8 mouse cellular contexts compared by ENCODE assay signal in the genomic region with DNA sequence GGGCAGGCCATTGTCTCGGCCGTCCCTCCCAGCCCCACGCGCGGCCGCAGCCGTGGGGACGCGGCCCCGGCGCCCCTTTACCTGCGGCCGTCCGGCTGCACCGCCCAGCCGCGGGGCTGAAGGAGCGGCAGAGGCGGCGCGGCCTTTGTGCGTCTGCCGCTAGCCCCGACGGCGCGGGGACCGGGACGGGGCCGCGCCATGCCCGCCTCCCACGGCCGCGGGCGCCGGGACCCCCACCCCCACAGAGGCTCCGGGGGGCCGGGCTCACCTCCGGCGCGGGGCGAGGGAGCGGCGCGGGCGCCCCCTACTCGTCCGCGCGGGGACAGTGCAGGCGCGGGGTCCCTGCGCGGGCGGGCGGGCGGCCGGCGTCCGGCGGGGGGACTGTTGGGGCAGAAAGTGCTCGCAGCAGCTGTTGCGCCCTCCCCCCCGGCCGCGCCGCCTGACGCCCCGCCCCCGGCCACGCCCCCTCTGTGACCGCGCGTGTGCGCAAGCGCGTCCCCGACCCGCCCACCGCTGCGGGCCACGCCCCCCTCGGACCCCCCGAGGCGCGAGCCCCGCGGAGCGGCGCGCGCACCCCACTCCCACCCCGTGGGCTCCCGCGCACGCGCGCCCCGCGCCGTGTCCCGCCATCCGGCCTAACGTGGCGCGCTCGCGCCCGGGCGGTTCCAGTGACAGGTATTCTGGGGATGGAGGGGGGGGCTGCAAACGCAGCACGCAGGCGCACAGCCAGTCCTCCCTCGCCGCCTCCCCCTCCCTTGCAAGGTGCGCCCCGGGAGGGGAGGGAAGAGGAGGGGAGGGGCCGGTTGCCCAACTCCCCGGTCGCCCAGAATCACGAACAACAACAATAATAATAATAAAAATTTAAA. TPM values are rescaled to one million over a fixed set of nuclear protein-coding genes. Genes with fewer than 3 reads are reported as not detected.
DNase-seq lines count a peak whose midpoint lies in the region; ATAC-seq and TF ChIP-seq lines count a peak whose summit lies in the region.

No protein-coding gene starts in this region.

- H3K9me3 ChIP-seq in intestine, embryonic 14.5 days (ENCODE audit: control insufficient read depth, low read length): no peaks in the 10 kb centered on the region
- no peaks in the 10 kb centered on the region for H3K9me3 ChIP-seq in midbrain, embryonic 11.5 days (ENCODE audit: control insufficient read depth, low read length)

- TF ChIP-seq CTCF in cortical plate, adult 2 months (IDR thresholded peaks at IDR 0.05; ENCODE audit: extremely low read depth, insufficient read depth, low read length): no peak

- H3K4me1 ChIP-seq in cortical plate, adult 2 months (ENCODE audit: control insufficient read depth, insufficient read depth, low read length): no peaks in the 10 kb centered on the region
- H3K4me1 ChIP-seq in intestine, embryonic 14.5 days (replicated peaks; ENCODE audit: control insufficient read depth, insufficient read depth, low read length): peaks cover 36% of the 10 kb centered on the region
- peaks cover 48% of the 10 kb centered on the region for H3K4me1 ChIP-seq in midbrain, embryonic 11.5 days (ENCODE audit: control insufficient read depth, insufficient read depth, low read length)

- intact Hi-C loops in left cerebral cortex, postnatal 4 days (cut with DNase I): no loop called here

- H3K4me2 ChIP-seq in intestine, embryonic 14.5 days (ENCODE audit: low read length): peak overlapping the region; percentile 79
- peak overlapping the region; percentile 74 for H3K4me2 ChIP-seq in midbrain, embryonic 11.5 days

- no peak overlapping the region for H3K27ac ChIP-seq in cortical plate, adult 2 months (ENCODE audit: insufficient read depth, low read length)
- H3K27ac ChIP-seq in intestine, embryonic 14.5 days (ENCODE audit: low read depth): peak overlapping the region; percentile 95
- H3K27ac ChIP-seq in midbrain, embryonic 11.5 days (ENCODE audit: low read depth, low read length): peak overlapping the region; percentile 79

- H3K9ac ChIP-seq in intestine, embryonic 14.5 days (ENCODE audit: low read length): peak overlapping the region; percentile 97
- H3K9ac ChIP-seq in midbrain, embryonic 11.5 days (ENCODE audit: low read length): peak overlapping the region; percentile 96

- H3K4me3 ChIP-seq in cortical plate, adult 2 months (ENCODE audit: insufficient read depth, low read length): peak overlapping the region; percentile 49
- H3K4me3 ChIP-seq in intestine, embryonic 14.5 days (ENCODE audit: low read depth, low read length): peak overlapping the region; percentile 80
- H3K4me3 ChIP-seq in midbrain, embryonic 11.5 days (ENCODE audit: low read depth, low read length): peak overlapping the region; percentile 84

- peak; percentile 88 for ATAC-seq in intestine, embryonic 14.5 days (replicated peaks; ENCODE audit: low FRiP score, low TSS enrichment, low read depth)
- ATAC-seq in midbrain, embryonic 11.5 days (ENCODE audit: low FRiP score): peak; percentile 90

- no peaks in the 10 kb centered on the region for H3K27me3 ChIP-seq in intestine, embryonic 14.5 days (replicated peaks; ENCODE audit: control insufficient read depth, insufficient read depth, low read length)
- H3K27me3 ChIP-seq in midbrain, embryonic 11.5 days (ENCODE audit: control insufficient read depth, insufficient read depth, low read length): no peaks in the 10 kb centered on the region

- no peak for TF ChIP-seq POLR2A in cortical plate, adult 2 months (IDR thresholded peaks at IDR 0.05; ENCODE audit: extremely low read depth, insufficient read depth, low read length)

- no peaks in the 10 kb centered on the region for H3K36me3 ChIP-seq in intestine, embryonic 14.5 days (ENCODE audit: control insufficient read depth, insufficient read depth, low read length)
- H3K36me3 ChIP-seq in midbrain, embryonic 11.5 days (ENCODE audit: control insufficient read depth, insufficient read depth, low read length): no peaks in the 10 kb centered on the region

- DNase-seq in WW6 (ENCODE audit: low read depth, low spot score): peak; percentile 60
- DNase-seq in gastrocnemius, postnatal 25 days: peak; percentile 84
- DNase-seq in intestine, embryonic 14.5 days (ENCODE audit: low spot score): peak; percentile 94
- peak; percentile 90 for DNase-seq in left cerebral cortex, postnatal 4 days
- peak; percentile 99 for DNase-seq in midbrain, embryonic 11.5 days (ENCODE audit: low spot score, missing footprints)
- DNase-seq in right cerebral cortex, postnatal 4 days: peak; percentile 92
- DNase-seq in yolk sac, embryonic 10.5 days (ENCODE audit: low spot score): peak; percentile 92

- WGBS in intestine, embryonic 14.5 days: under 1% methylated on average over 94 of the region's 122 CpGs
- under 1% methylated on average over 58 of the region's 122 CpGs for WGBS in midbrain, embryonic 11.5 days

RNA-seq across cellular contexts. Expression of a gene that starts 16.9 kb away (rescaled TPM):
- 1.7 and 1.9 TPM in 2 replicates for polyA plus RNA-seq in cortical plate, adult 2 months (2012; rRNA removed)
- 1 to 10 TPM; 7.0 to 7.2 TPM for total RNA-seq in gastrocnemius, postnatal 25 days (2021)
- polyA plus RNA-seq in intestine, embryonic 14.5 days (2014; fragmentation: Nextera tagmentation; extraction: Ambion mirVana): 3.8 and 4.3 TPM in 2 replicates
- total RNA-seq in left cerebral cortex, postnatal 4 days (2021): 1 to 10 TPM; 3.8 to 4.0 TPM
- 3.0 and 3.2 TPM in 2 replicates for polyA plus RNA-seq in midbrain, embryonic 11.5 days (2014; fragmentation: Nextera tagmentation; extraction: Ambion mirVana)
